Mouse (Mus musculus): ENCODE data around the gene Tmed8.

- TF ChIP-seq CTCF (IDR thresholded peaks at IDR 0.05; ENCODE audit: extremely low read depth, insufficient read length, insufficient replicate concordance, low read depth, low read length) (no peak), POLR2A (IDR thresholded peaks at IDR 0.05; ENCODE audit: low read depth, low read length) (no peak)
Observed at GRCm38 (mm10) chr12:87212844-87213606, 12.8 kb upstream of the Tmed8 start.
